Mouse (Mus musculus) liver, embryonic 15.5 days (tissue): ENCODE data around the gene Lmod3. TPM values are rescaled to one million over a fixed set of nuclear protein-coding genes. Genes with fewer than 3 reads are reported as not detected.
A peak's percentile ranks its signal among the peaks of the same experiment; 100 is the strongest.

Experiments
- ATAC-seq: fragments of 200-750 bp; cut with Nextera tagmentation; 2 replicates; pipeline ENCODE4 v1.8.0; 2017; ENCODE audit warnings: moderate number of reproducible peaks, mild to moderate bottlenecking, moderate library complexity; ENCODE audit not compliant: insufficient read depth
- H3K27ac ChIP-seq: fragments of 300-500 bp; sonication (generic); replicated peaks from 2 replicates; pipeline ENCODE4 v1.5.1; 2015; ENCODE audit warnings: mild to moderate bottlenecking, inconsistent platforms
- H3K27me3 ChIP-seq: fragments of 300-500 bp; sonication (generic); 2 replicates; pipeline ENCODE4 v1.6.1; 2015; ENCODE audit warnings: mild to moderate bottlenecking, inconsistent platforms
- H3K36me3 ChIP-seq: fragments of 300-500 bp; sonication (generic); replicated peaks from 2 replicates; pipeline ENCODE4 v1.6.1; 2015; ENCODE audit warnings: moderate library complexity, mild to moderate bottlenecking, inconsistent platforms
- H3K4me1 ChIP-seq: fragments of 300-500 bp; sonication (generic); replicated peaks from 2 replicates; pipeline ENCODE4 v1.6.1; 2015; ENCODE audit warnings: inconsistent platforms
- H3K4me2 ChIP-seq: fragments of 300-500 bp; sonication (generic); 2 replicates; pipeline ENCODE4 v1.6.1; 2015; ENCODE audit warnings: moderate library complexity, mild to moderate bottlenecking, inconsistent platforms
- H3K4me3 ChIP-seq: fragments of 300-500 bp; sonication (generic); replicated peaks from 2 replicates; pipeline ENCODE4 v1.5.1; 2015; ENCODE audit warnings: mild to moderate bottlenecking, inconsistent platforms
- H3K9ac ChIP-seq: fragments of 300-500 bp; sonication (generic); 2 replicates; pipeline ENCODE4 v1.6.1; 2015; ENCODE audit warnings: moderate library complexity, mild to moderate bottlenecking, inconsistent platforms
- H3K9me3 ChIP-seq: fragments of 300-500 bp; sonication (generic); replicated peaks from 2 replicates; pipeline ENCODE4 v1.6.1; 2016; ENCODE audit warnings: inconsistent platforms
- WGBS: fragments of 180-500 bp; shearing (Covaris S2); methylation state at CpG from one replicate; pipeline ENCODE4 v1.1.7; 2015; ENCODE audit warnings: mixed read lengths; ENCODE audit not compliant: insufficient replicate concordance; 5-methylcytosine and 5-hydroxymethylcytosine counted together
- polyA plus RNA-seq: library from polyadenylated mRNA; unstranded; fragments of >200 nt; fragmentation: Nextera tagmentation; extraction: Ambion mirVana; gene quantifications from 2 replicates; pipeline ENCODE4 v1.2.1, GENCODE M21; 2015

Gene Lmod3
- polyA plus RNA-seq, 1 experiment from 2014 or later: 0.47 TPM

DNA sequence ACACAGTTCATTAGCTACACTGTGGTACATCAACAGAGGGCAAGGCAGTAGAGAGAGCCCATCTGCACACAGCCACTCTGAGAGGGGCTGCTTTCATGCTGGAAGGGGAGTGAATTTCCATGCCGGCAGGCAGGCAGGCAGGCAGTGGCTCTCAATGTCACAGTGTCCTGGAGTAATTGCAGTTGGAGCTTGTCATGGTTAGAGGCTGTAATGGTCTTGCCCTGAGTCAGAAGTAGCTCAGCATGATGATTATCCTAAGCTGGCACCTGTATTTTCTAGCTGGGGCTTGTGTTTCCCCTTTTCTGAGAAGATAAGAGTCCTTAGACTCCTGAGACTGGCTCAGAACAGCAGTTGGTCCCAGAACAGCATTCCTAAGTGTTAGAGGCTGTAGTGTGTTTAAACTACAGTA is 26.5 kb downstream of the Lmod3 start:
- H3K4me1 ChIP-seq: peaks cover 34% of the 10 kb centered on the region
- no peak overlapping the region for H3K4me3 ChIP-seq
- no peak for ATAC-seq
- no peak overlapping the region for H3K9ac ChIP-seq
- WGBS: 48% methylated on average over 1 of the region's 1 CpGs
- no peak overlapping the region for H3K27ac ChIP-seq
- no peaks in the 10 kb centered on the region for H3K27me3 ChIP-seq
- no peaks in the 10 kb centered on the region for H3K9me3 ChIP-seq
- H3K36me3 ChIP-seq: peaks cover 26% of the 10 kb centered on the region
- no peak overlapping the region for H3K4me2 ChIP-seq

DNA sequence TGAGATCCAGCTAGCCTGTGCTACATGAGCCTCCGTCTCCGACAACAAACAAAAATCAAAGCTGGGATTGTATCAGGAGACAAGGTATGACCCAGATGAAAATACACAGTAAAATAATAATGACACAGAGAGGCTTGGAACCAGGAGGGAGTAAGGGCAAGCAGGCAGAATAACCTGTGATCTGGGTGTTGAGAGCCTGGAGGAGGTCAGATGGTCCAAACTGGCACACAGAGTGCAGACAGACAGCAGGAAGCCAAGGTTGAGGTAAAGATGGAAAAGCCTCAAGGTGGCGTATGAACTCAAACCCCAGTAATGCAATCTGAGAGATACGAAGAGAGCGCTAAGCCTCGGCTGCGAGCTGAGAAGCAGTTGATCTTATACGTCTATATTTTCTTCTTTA is 28.1 kb downstream of the Lmod3 start:
- H3K27ac ChIP-seq: no peak overlapping the region
- ATAC-seq: no peak
- no peaks in the 10 kb centered on the region for H3K9me3 ChIP-seq
- H3K27me3 ChIP-seq: no peaks in the 10 kb centered on the region
- H3K4me3 ChIP-seq: no peak overlapping the region
- WGBS: 81% methylated on average over 8 of the region's 8 CpGs
- H3K36me3 ChIP-seq: peaks cover 12% of the 10 kb centered on the region
- H3K4me2 ChIP-seq: no peak overlapping the region
- H3K9ac ChIP-seq: no peak overlapping the region
- H3K4me1 ChIP-seq: peaks cover 36% of the 10 kb centered on the region

DNA sequence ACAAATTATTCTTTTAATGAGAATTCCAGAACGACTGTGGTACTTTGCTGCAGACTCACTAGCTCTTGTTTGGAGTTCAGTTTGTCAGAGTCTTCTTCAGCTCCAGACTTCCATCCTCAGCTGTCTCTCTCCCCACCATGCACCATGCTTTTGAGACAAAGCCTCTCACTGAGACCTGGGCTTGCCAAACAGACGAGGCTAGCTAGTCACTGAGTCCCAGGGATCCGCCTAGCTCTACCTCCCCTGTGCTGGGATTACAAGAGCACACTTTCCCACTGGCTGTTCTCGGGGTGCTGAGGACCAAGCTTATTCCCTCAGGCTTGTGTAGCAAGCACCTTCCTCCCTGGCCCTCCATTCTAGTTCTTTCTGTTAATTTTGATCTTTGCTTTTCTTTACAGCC is 29.0 kb downstream of the Lmod3 start:
- Histone ChIP-seq H3K27ac (no peak overlapping the region), H3K4me3 (no peak overlapping the region), H3K9ac (no peak overlapping the region), H3K4me2 (no peak overlapping the region), H3K4me1 (peaks cover 42% of the 10 kb centered on the region), H3K9me3 (no peaks in the 10 kb centered on the region), H3K27me3 (no peaks in the 10 kb centered on the region), H3K36me3 (peaks cover 8% of the 10 kb centered on the region; the same call in 1 of the 2 replicates)
- ATAC-seq: no peak
- WGBS: 52% methylated on average over 4 of the region's 4 CpGs

DNA sequence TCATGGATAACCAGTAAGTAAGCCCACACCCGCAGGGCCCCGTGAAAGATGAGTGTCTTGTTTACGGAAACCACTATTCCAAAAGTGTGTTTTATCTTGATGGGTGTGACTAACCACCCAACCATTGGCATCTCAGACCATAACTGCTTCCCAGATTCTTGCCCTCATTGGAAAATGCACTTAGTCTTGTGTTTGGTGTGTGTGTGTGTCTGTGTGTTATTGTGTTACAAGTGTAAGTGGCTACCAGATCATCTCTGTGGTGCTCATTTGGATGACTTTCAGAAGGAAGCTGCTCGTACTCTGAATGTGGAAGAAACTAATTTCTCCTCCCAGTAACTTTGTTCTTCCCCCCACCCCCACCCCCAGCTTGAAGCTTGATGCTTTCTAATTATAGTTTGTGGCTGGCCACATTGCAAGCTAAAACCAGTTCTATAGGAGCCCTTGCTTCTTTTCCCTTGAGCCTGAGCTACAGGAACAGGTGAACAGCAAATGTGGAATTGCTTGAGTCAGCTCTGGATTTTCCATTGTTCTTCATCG is 29.6 kb downstream of the Lmod3 start:
- Histone ChIP-seq H3K9me3 (no peaks in the 10 kb centered on the region), H3K36me3 (peaks cover 8% of the 10 kb centered on the region; the same call in 1 of the 2 replicates), H3K27ac (no peak overlapping the region), H3K4me2 (peak overlapping the region; percentile 38; the same call in 1 of the 2 replicates), H3K4me1 (peaks cover 43% of the 10 kb centered on the region), H3K4me3 (no peak overlapping the region), H3K27me3 (no peaks in the 10 kb centered on the region), H3K9ac (no peak overlapping the region)
- 21% methylated on average over 5 of the region's 5 CpGs for WGBS
- no peak for ATAC-seq

DNA sequence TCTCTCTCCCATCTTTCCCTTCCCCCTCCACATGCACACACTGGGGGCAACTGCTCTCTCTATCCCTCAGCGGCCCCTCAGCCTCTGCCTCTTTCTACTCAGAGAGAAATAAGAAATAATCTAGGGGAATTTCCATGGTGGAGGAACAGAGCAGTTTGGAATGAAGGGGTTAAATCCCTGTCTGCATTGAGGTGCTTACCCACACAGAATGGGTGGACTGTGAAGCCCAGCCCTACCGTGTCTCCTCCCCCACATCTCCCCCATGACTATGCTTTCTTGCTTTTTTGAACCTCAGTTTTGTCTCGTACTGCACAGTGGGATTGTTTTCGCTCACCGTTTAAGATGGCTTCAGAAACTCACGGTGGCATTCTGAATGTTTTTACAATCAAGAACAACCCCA is 30.2 kb downstream of the Lmod3 start:
- Histone ChIP-seq H3K27ac (0 out of 2 replicates have a peak overlapping the region, but pooled peaks have one; percentile 5), H3K9ac (no peak overlapping the region), H3K9me3 (no peaks in the 10 kb centered on the region), H3K4me1 (peaks cover 43% of the 10 kb centered on the region), H3K27me3 (no peaks in the 10 kb centered on the region), H3K36me3 (peaks cover 5% of the 10 kb centered on the region; the same call in 1 of the 2 replicates), H3K4me3 (no peak overlapping the region), H3K4me2 (no peak overlapping the region)
- ATAC-seq: 0 out of 2 replicates have a peak, but pooled peaks have one; percentile 40
- WGBS: 33% methylated on average over 6 of the region's 6 CpGs

GRCm38 (mm10) chr6:97221205-97222025 is 31.1 kb downstream of the Lmod3 start:
- no peak overlapping the region for H3K4me2 ChIP-seq
- peaks cover 3% of the 10 kb centered on the region; the same call in 1 of the 2 replicates for H3K36me3 ChIP-seq
- 0 out of 2 replicates have a peak overlapping the region, but pooled peaks have one; percentile 5 for H3K27ac ChIP-seq
- no peak overlapping the region for H3K4me3 ChIP-seq
- no peaks in the 10 kb centered on the region for H3K9me3 ChIP-seq
- 44% methylated on average over 15 of the region's 15 CpGs for WGBS
- no peak overlapping the region for H3K9ac ChIP-seq
- no peak for ATAC-seq
- H3K4me1 ChIP-seq: peaks cover 43% of the 10 kb centered on the region
- no peaks in the 10 kb centered on the region for H3K27me3 ChIP-seq

GRCm38 (mm10) chr6:97220672-97221071 is 31.9 kb downstream of the Lmod3 start:
- Histone ChIP-seq H3K4me2 (no peak overlapping the region), H3K4me1 (peaks cover 42% of the 10 kb centered on the region), H3K27me3 (no peaks in the 10 kb centered on the region), H3K9me3 (no peaks in the 10 kb centered on the region), H3K9ac (no peak overlapping the region), H3K27ac (no peak overlapping the region), H3K4me3 (no peak overlapping the region), H3K36me3 (peaks cover 3% of the 10 kb centered on the region; the same call in 1 of the 2 replicates)
- WGBS: 59% methylated on average over 3 of the region's 5 CpGs
- no peak for ATAC-seq

GRCm38 (mm10) chr6:97216154-97216821 is 36.3 kb downstream of the Lmod3 start:
- no peak overlapping the region for H3K9ac ChIP-seq
- H3K4me3 ChIP-seq: no peak overlapping the region
- H3K27ac ChIP-seq: no peak overlapping the region
- no peak for ATAC-seq
- 72% methylated on average over 4 of the region's 4 CpGs for WGBS
- no peak overlapping the region for H3K4me2 ChIP-seq
- H3K4me1 ChIP-seq: peaks cover 47% of the 10 kb centered on the region
- no peaks in the 10 kb centered on the region for H3K9me3 ChIP-seq
- H3K36me3 ChIP-seq: peaks cover 12% of the 10 kb centered on the region
- H3K27me3 ChIP-seq: no peaks in the 10 kb centered on the region

DNA sequence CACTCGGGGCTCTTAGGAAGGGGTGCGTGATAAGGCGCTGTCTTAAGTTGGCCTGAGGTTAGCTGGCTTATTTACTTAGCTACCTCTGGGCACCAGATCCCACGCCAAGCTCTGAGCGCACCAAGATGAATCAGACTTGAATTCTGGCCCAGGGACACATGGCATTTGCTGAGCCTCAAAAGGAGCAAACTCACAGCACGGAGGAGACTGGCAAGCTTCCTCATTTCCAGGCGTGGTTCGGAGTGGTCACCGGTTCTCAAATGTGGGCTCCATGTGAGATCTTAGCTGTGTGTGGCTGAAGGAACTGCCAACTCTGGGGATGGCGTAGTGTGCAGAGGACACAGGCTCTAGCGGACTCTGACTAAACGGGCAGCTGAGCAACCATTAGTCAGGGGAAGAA is 40.6 kb downstream of the Lmod3 start:
- Histone ChIP-seq H3K4me2 (peak overlapping the region; percentile 84), H3K36me3 (peaks cover 12% of the 10 kb centered on the region), H3K9me3 (no peaks in the 10 kb centered on the region), H3K4me3 (peak overlapping the region; percentile 74), H3K9ac (peak overlapping the region; percentile 69), H3K27ac (peak overlapping the region; percentile 79), H3K4me1 (peaks cover 72% of the 10 kb centered on the region), H3K27me3 (no peaks in the 10 kb centered on the region)
- 17% methylated on average over 12 of the region's 12 CpGs for WGBS
- ATAC-seq: 0 out of 2 replicates have a peak, but pooled peaks have one; percentile 32

GRCm38 (mm10) chr6:97210962-97211601 is 41.5 kb downstream of the Lmod3 start:
- H3K27ac ChIP-seq: peak overlapping the region; percentile 79
- H3K27me3 ChIP-seq: no peaks in the 10 kb centered on the region
- peaks cover 12% of the 10 kb centered on the region for H3K36me3 ChIP-seq
- H3K9ac ChIP-seq: peak overlapping the region; percentile 69
- WGBS: under 1% methylated on average over 22 of the region's 22 CpGs
- H3K4me1 ChIP-seq: peaks cover 75% of the 10 kb centered on the region
- H3K4me3 ChIP-seq: peak overlapping the region; percentile 74
- peak overlapping the region; percentile 84 for H3K4me2 ChIP-seq
- no peaks in the 10 kb centered on the region for H3K9me3 ChIP-seq
- peak; percentile 79 for ATAC-seq
